15 mouse cellular contexts compared by ENCODE assay signal in the genomic region with DNA sequence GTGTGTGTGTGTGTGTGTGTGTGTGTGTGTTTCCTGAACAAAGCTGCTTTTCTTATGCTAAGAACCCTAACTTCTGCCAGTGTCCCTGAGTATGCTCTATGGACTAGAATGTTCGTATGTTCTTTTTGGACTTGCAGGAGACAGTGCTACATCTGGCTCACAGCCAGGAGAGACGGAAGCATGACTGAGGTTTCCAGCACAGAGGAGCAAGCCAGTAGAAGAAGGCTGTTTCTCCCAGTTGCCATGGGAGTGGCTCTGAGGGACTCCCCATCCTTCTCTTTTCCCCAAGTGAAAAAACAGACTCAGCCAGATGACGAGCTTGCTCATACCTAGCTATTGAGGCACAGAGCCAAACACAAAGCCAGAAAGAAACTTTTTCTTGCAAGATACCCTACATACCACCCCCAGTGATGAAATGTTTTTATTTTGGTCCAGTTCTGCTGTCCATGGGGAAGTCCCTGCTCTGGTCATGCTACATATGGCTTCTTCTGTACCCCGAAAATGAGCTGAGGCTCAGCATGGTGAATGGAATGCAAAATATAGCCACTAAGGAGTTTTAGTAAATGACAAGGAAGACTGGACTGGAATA.
DNase-seq lines count a peak whose midpoint lies in the region; ATAC-seq lines count a peak whose summit lies in the region.
"Had no signal": no experiment of that assay in that cellular context is flagged by ENCODE, and none has a peak within 500 bp of the region (broad histone marks: within the 10 kb centered on the region; RNA-seq: fewer than 3 reads in every experiment).

No protein-coding gene starts in this region.

- 0 out of 2 replicates have a peak, but pooled peaks have one; percentile 15 for ATAC-seq in lung, embryonic 16.5 days (ENCODE audit: low read depth)
- no peak; the same call in 1 of the 2 replicates for ATAC-seq in monocyte, adult 5-6 weeks (replicated peaks; ENCODE audit: insufficient number of reproducible peaks, low FRiP score, low TSS enrichment, poor library complexity, severe bottlenecking)
- ATAC-seq: liver, postnatal 0 days; midbrain, embryonic 15.5 days had no signal

- 52% methylated on average over 4 of the region's 4 CpGs for WGBS in lung, embryonic 16.5 days

- DNase-seq in heart, adult 18-20 months, result peak; percentile 16 to 43
- no peak for DNase-seq in heart, postnatal 36 days
- DNase-seq in lung, adult 18-20 months, result no peak
- peak; percentile 22 for DNase-seq in left cerebral cortex, postnatal 4 days
- DNase-seq in skeletal muscle tissue, adult 2 months (ENCODE audit: low read depth, low spot score), result peak; percentile 41
- no peak for DNase-seq in adrenal gland, postnatal 4 days (ENCODE audit: low spot score in 2 of 2)
- DNase-seq: adrenal gland, adult 2 months; cerebellum, adult 11-12 months; liver, postnatal 0 days had no signal

- H3K4me3 ChIP-seq in lung, embryonic 16.5 days (ENCODE audit: low read length), result no peak overlapping the region
- H3K4me3 ChIP-seq: forebrain, embryonic 10.5 days; heart, embryonic 13.5 days; midbrain, embryonic 15.5 days; neural tube, embryonic 13.5 days had no signal

- intact Hi-C loops in heart, postnatal 36 days (cut with DNase I), result no loop called here
- intact Hi-C loops in left cerebral cortex, postnatal 4 days (cut with DNase I), result no loop called here

- no peaks in the 10 kb centered on the region for H3K36me3 ChIP-seq in lung, embryonic 16.5 days (ENCODE audit: control insufficient read depth, insufficient read depth, low read length)
- H3K36me3 ChIP-seq: forebrain, embryonic 10.5 days; heart, embryonic 13.5 days; midbrain, embryonic 15.5 days; neural tube, embryonic 13.5 days had no signal

- 0 out of 2 replicates have a peak, but pooled peaks cover 3% of the 10 kb centered on the region for H3K4me1 ChIP-seq in lung, embryonic 16.5 days (replicated peaks; ENCODE audit: control insufficient read depth, insufficient read depth, low read length)
- H3K4me1 ChIP-seq: forebrain, embryonic 10.5 days; heart, embryonic 13.5 days; midbrain, embryonic 15.5 days had no signal

- H3K4me2 ChIP-seq in lung, embryonic 16.5 days (ENCODE audit: low read depth, low read length), result no peak overlapping the region
- H3K4me2 ChIP-seq: heart, embryonic 13.5 days; midbrain, embryonic 15.5 days; neural tube, embryonic 13.5 days had no signal

- no peak overlapping the region for H3K27ac ChIP-seq in lung, embryonic 16.5 days (ENCODE audit: low read length)
- H3K27ac ChIP-seq: forebrain, embryonic 10.5 days; heart, embryonic 13.5 days; midbrain, embryonic 15.5 days; neural tube, embryonic 13.5 days had no signal

- H3K9me3 ChIP-seq in lung, embryonic 16.5 days (ENCODE audit: control insufficient read depth, low read length), result no peaks in the 10 kb centered on the region
- H3K9me3 ChIP-seq: forebrain, embryonic 10.5 days; heart, embryonic 13.5 days; midbrain, embryonic 15.5 days; neural tube, embryonic 13.5 days had no signal

- no peak overlapping the region for H3K9ac ChIP-seq in lung, embryonic 16.5 days (ENCODE audit: low read length)
- H3K9ac ChIP-seq: heart, embryonic 13.5 days; liver, postnatal 0 days; midbrain, embryonic 15.5 days; neural tube, embryonic 13.5 days had no signal

- no peaks in the 10 kb centered on the region for H3K27me3 ChIP-seq in lung, embryonic 16.5 days (ENCODE audit: control insufficient read depth, insufficient read depth, low read depth, low read length)
- H3K27me3 ChIP-seq: heart, embryonic 13.5 days; midbrain, embryonic 15.5 days; neural tube, embryonic 13.5 days had no signal

Comparison
In these comparisons a context has a peak if more than half of its experiments do, and no peak if none do; other contexts are left out.
1. DNase-seq: peak in heart, adult 18-20 months (2 of 2), left cerebral cortex, postnatal 4 days (single experiment) and skeletal muscle tissue, adult 2 months (single experiment); none in heart, postnatal 36 days (0 of 2), lung, adult 18-20 months (0 of 2) and adrenal gland, postnatal 4 days (0 of 2).